Mouse (Mus musculus): ENCODE measurements around the gene Gng12. TPM values are rescaled to one million over a fixed set of nuclear protein-coding genes. Genes with fewer than 3 reads are reported as not detected.

Gene Gng12
- total and polyA plus RNA-seq, 3 experiments = 15.5 to 35.6 (median 34.4) TPM

DNA sequence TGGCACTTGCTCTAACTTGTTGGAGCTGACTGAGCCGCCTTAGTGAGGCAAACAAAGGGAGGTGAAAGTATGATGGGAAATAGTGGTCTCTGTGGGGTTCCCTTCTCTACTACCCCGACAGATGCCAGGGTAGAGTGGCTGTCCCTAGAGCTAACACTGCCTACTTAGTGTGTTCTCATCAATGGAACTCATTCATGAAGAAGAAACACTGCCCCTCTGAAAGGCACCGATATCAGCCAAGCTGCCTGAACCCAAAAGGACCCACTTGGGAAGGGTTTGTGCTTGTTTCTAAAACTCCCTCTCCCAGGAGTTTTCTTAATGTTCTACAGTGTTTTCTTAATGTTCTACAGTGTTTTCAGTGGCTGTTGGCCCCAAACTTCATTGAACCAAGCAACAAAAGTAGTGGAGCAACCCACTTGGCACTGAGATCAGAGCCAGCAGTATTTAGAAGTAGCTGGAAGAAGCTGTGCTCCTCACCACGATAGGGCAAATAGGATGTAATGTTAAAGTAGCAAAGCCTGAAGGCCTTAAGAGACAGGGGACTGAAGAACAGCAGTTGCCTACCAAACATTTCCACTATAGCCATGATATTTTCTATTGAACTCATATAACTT lies 36.1 kb downstream of the Gng12 start:
- TF ChIP-seq EP300 (IDR thresholded peaks at IDR 0.05; ENCODE audit: insufficient read depth, low read depth, low read length) = no peak
- no peak for TF ChIP-seq CTCF (IDR thresholded peaks at IDR 0.05)
- TF ChIP-seq POLR2A (IDR thresholded peaks at IDR 0.05; ENCODE audit: insufficient read depth, low read depth, low read length) = no peak
- intact Hi-C loops (cut with DNase I) = no loop called here
- 79% methylated on average over 4 of the region's 4 CpGs for WGBS
- Histone ChIP-seq H3K4me1 (ENCODE audit: control insufficient read depth, insufficient read depth, low read length) (peaks cover 3% of the 10 kb centered on the region; the same call in 1 of the 2 replicates), H3K36me3 (ENCODE audit: control insufficient read depth, insufficient read depth, low read length) (no peaks in the 10 kb centered on the region), H3K4me3 (no peak overlapping the region), H3K27ac (no peak overlapping the region), H3K27me3 (ENCODE audit: control insufficient read depth, insufficient read depth, low read length) (no peaks in the 10 kb centered on the region), H3K79me2 (replicated peaks; ENCODE audit: control insufficient read depth, insufficient read depth, low read length) (no peaks in the 10 kb centered on the region), H3K9ac (ENCODE audit: low read depth, low read length) (no peak overlapping the region)
- no peak for DNase-seq

DNA sequence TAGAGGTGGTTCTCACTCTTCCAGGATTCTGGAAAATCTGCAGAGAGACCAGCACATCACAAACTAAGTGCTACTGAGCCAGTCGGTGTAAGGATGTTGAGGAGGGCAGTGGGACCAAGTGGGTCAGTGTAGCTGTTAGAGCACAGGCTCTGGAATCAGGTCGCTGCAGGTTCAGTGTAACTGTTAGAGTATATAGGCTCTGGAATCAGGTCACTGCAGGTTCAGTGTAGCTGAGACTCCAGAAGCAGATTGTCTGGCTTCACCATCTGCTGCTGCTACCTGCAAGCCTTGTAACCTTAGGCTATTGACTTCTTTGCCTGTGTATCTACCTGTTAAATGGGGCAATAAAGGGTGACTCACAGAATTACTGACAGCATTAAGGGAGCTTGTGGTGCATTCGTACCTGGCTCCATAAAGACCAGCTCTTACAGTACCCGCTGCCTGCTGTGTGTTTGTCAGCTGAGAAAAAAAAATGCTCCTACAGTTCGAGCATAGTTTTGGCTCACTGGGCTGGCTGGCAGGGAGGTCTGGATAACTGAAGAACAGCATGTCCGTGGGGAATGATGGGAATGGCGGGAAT lies 44.5 kb downstream of the Gng12 start:
- peaks cover 1% of the 10 kb centered on the region; the same call in 1 of the 2 replicates for H3K4me1 ChIP-seq (ENCODE audit: control insufficient read depth, insufficient read depth, low read length)

DNA sequence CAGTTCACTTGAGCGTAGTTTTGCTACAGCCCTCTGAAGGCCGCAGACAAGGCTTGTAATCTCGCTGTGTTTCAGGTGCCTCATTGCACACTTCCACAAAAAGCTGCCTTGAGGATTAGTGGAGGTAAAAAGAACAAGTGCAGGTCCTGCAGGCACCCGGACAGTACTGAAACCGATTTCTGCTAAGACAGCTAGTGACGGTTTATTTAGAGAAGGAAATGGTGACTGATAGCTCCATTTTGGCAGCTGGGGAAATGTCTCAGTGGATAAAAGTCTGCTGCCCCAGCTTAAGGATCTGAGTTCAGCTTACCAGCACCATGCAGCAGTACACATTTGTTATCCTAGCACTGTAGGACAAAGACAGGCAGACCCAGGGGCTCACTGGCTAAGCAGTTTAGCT lies 45.6 kb downstream of the Gng12 start:
- WGBS = 54% methylated on average over 6 of the region's 6 CpGs
- TF ChIP-seq POLR2A (IDR thresholded peaks at IDR 0.05; ENCODE audit: insufficient read depth, low read depth, low read length) (no peak), CTCF (IDR thresholded peaks at IDR 0.05) (no peak)
- peaks cover 1% of the 10 kb centered on the region; the same call in 1 of the 2 replicates for H3K4me1 ChIP-seq (ENCODE audit: control insufficient read depth, insufficient read depth, low read length)
- no peaks in the 10 kb centered on the region for H3K27me3 ChIP-seq (ENCODE audit: control insufficient read depth, insufficient read depth, low read length)
- no peaks in the 10 kb centered on the region; the same call in 1 of the 2 replicates for H3K36me3 ChIP-seq (ENCODE audit: control insufficient read depth, insufficient read depth, low read length)
- no peak overlapping the region for H3K27ac ChIP-seq
- peak in 1 of 2 experiments; percentile 12 for DNase-seq
- H3K79me2 ChIP-seq (replicated peaks; ENCODE audit: control insufficient read depth, insufficient read depth, low read length) = no peaks in the 10 kb centered on the region; the same call in 1 of the 2 replicates
- intact Hi-C loops (cut with DNase I) = no loop called here
- H3K9ac ChIP-seq (ENCODE audit: low read depth, low read length) = no peak overlapping the region
- H3K4me3 ChIP-seq = no peak overlapping the region

More for the DNA sequence above, 44.5 kb downstream of the Gng12 start:
- Histone ChIP-seq H3K27me3 (ENCODE audit: control insufficient read depth, insufficient read depth, low read length) (no peaks in the 10 kb centered on the region), H3K4me3 (no peak overlapping the region), H3K79me2 (replicated peaks; ENCODE audit: control insufficient read depth, insufficient read depth, low read length) (no peaks in the 10 kb centered on the region), H3K27ac (no peak overlapping the region), H3K9ac (ENCODE audit: low read depth, low read length) (no peak overlapping the region), H3K36me3 (ENCODE audit: control insufficient read depth, insufficient read depth, low read length) (no peaks in the 10 kb centered on the region; the same call in 1 of the 2 replicates)
- intact Hi-C loops (cut with DNase I) = no loop called here
- TF ChIP-seq POLR2A (IDR thresholded peaks at IDR 0.05; ENCODE audit: insufficient read depth, low read depth, low read length) (no peak), CTCF (IDR thresholded peaks at IDR 0.05) (no peak), EP300 (IDR thresholded peaks at IDR 0.05; ENCODE audit: insufficient read depth, low read depth, low read length) (no peak)
- no peak for DNase-seq
- 64% methylated on average over 7 of the region's 7 CpGs for WGBS

DNA sequence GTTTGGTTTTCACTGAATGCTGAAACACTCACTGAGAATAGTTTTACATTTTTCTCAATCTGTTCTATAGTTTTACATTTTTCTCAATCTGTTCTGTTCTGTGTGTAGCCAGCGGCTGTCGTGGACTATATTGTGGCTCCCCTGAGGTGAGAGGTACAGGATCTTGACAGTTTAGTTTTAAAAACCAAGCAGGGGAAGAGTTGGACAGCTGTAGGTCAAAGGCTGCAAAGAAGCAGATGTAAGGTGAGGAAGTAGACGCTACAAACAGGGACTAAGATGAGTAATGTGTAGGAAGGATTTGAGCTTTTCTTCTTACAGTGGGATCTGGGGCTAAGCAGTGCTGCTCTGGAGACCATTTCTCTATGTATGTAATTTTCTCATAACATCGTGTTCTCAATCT lies 46.6 kb downstream of the Gng12 start:
- WGBS = 81% methylated on average over 4 of the region's 4 CpGs
- TF ChIP-seq CTCF (IDR thresholded peaks at IDR 0.05) (no peak), EP300 (IDR thresholded peaks at IDR 0.05; ENCODE audit: insufficient read depth, low read depth, low read length) (no peak), POLR2A (IDR thresholded peaks at IDR 0.05; ENCODE audit: insufficient read depth, low read depth, low read length) (no peak)
- Histone ChIP-seq H3K27ac (no peak overlapping the region), H3K79me2 (replicated peaks; ENCODE audit: control insufficient read depth, insufficient read depth, low read length) (no peaks in the 10 kb centered on the region; the same call in 1 of the 2 replicates), H3K36me3 (ENCODE audit: control insufficient read depth, insufficient read depth, low read length) (no peaks in the 10 kb centered on the region; the same call in 1 of the 2 replicates), H3K4me3 (no peak overlapping the region), H3K27me3 (ENCODE audit: control insufficient read depth, insufficient read depth, low read length) (no peaks in the 10 kb centered on the region), H3K9ac (ENCODE audit: low read depth, low read length) (no peak overlapping the region), H3K4me1 (ENCODE audit: control insufficient read depth, insufficient read depth, low read length) (peaks cover 1% of the 10 kb centered on the region; the same call in 1 of the 2 replicates)
- DNase-seq = peak in 1 of 2 experiments; percentile 5
- intact Hi-C loops (cut with DNase I) = no loop called here

DNA sequence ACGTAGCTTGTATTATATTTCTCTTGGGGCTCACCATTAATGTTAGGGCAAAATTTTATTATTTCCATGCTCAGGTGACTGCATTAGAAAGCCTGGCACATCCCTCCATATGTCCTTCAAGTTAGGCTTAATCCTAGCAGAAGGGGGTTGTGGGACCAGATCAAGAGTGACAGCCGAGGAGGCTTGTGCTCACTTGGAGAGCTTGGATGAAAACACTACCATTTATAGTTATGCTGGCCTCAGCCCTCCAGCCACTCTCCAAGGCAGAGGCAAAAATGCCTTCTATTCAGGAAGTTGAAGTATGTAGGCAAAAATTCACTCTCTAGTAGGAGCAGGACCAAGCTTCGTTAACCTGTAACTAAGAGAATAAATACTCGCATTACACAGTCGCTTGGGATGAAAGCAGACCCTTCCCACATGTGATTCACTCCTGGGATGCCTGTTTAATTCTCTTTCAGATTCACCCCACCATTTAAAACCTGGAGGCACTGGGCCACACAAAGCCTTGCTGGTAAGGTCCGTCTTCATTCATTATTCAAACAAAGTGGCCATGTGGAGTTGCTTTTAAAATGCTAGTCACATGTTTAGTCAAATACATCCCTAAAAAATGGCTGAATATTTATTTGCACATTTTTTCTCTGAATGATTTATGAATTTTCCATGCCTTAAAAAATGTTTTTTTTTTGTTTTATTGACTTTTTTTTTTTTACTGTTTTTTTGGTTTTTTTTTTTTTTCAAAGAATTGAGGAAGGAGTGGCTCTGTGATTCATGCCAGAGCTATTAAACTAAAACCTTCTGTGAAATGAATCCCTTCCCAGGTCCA lies 47.4 kb downstream of the Gng12 start:
- TF ChIP-seq EP300 (IDR thresholded peaks at IDR 0.05; ENCODE audit: insufficient read depth, low read depth, low read length) = no peak
- no peak for TF ChIP-seq POLR2A (IDR thresholded peaks at IDR 0.05; ENCODE audit: insufficient read depth, low read depth, low read length)
- TF ChIP-seq CTCF (IDR thresholded peaks at IDR 0.05) = no peak
- WGBS = 77% methylated on average over 6 of the region's 6 CpGs
- no peak overlapping the region for H3K4me3 ChIP-seq
- H3K36me3 ChIP-seq (ENCODE audit: control insufficient read depth, insufficient read depth, low read length) = no peaks in the 10 kb centered on the region; the same call in 1 of the 2 replicates
- H3K27ac ChIP-seq = no peak overlapping the region
- no peak for DNase-seq
- no peaks in the 10 kb centered on the region; the same call in 1 of the 2 replicates for H3K79me2 ChIP-seq (replicated peaks; ENCODE audit: control insufficient read depth, insufficient read depth, low read length)
- intact Hi-C loops (cut with DNase I) = no loop called here
- H3K4me1 ChIP-seq (ENCODE audit: control insufficient read depth, insufficient read depth, low read length) = peaks cover 1% of the 10 kb centered on the region; the same call in 1 of the 2 replicates
- H3K9ac ChIP-seq (ENCODE audit: low read depth, low read length) = no peak overlapping the region
- H3K27me3 ChIP-seq (ENCODE audit: control insufficient read depth, insufficient read depth, low read length) = no peaks in the 10 kb centered on the region

All from heart, adult 2 months (tissue).